Mouse (Mus musculus): ENCODE results near the gene Fate1.

DNA sequence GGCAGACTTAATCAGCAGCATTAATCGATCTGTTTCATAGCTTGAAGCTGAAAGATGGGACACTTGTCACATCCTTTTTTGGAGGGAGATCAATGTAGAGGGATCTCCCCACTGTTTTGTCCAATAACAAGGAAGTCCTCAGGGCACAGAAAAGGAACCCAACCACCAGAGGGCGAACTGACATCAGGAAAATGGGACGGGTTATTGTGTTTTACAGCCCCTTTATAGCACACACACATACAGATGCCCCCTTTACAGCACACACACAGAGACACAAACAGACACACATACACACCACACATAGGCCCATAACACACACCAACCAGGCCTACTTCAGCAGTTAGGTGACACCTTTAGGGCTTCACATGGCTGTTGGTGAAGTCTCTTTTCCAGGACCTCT lies 40.0 kb downstream of the Fate1 start:
- TF ChIP-seq CTCF (IDR thresholded peaks at IDR 0.05; ENCODE audit: extremely low read depth, insufficient read depth, insufficient read length, insufficient replicate concordance) (no peak), POLR2A (IDR thresholded peaks at IDR 0.05; ENCODE audit: low read depth, low read length) (no peak)

All from spleen, adult 2 months (tissue).